Mouse (Mus musculus) left cerebral cortex, adult 2 months (tissue): Measurements from ENCODE around the gene Acbd3. TPM values are rescaled to one million over a fixed set of nuclear protein-coding genes. Genes with fewer than 3 reads are reported as not detected.
A peak's percentile ranks its signal among the peaks of the same experiment; 100 is the strongest.

Experiments used
- DNase-seq, 2 experiments: peaks; one replicate each; pipeline ENCODE4 v3.0.0; 2021 to 2022; ENCODE audit warnings: low spot score in 2 of 2, mixed read lengths in 1 of 2; ENCODE audit errors: extremely low spot score in 1 of 2
- H3K27ac ChIP-seq: fragments of 200-600 bp; 2 replicates; pipeline ENCODE4 v1.8.1; 2022
- H3K4me3 ChIP-seq: fragments of 200-600 bp; 2 replicates; pipeline ENCODE4 v1.8.1; 2022
- CTCF ChIP-seq: fragments of 200-600 bp; IDR thresholded peaks from 2 replicates; pipeline ENCODE4 v1.8.1; 2022; ENCODE audit warnings: antibody characterized with exemption, mild to moderate bottlenecking, moderate library complexity
- intact Hi-C: fragments of 180-260 bp; cut with DNase I; formaldehyde crosslinking; loops from one replicate; pipeline ENCODE4 v1.15.1; 2025
- total RNA-seq, 2 experiments: library from RNA; stranded (reverse); gene quantifications; 2 replicates each; pipeline ENCODE4 v1.2.3; 2021

Acbd3 gene
- total RNA-seq, 2 experiments from 2014 or later: 35.0 to 35.3 TPM

- intact Hi-C loops: loop anchor here (5.0 kb wide), 1 partner anchor 90 kb away; the partner anchor contains the start of gene H3f3a
These were observed 3.2 kb upstream of the Acbd3 start for GRCm38 (mm10) chr1:180722608-180723007.

GRCm38 (mm10) chr1:180723701-180724238, 2.1 kb upstream of the Acbd3 start:
- no peak overlapping the region for H3K27ac ChIP-seq
- H3K4me3 ChIP-seq: no peak overlapping the region
- intact Hi-C loops: loop anchor here (5.0 kb wide), 1 partner anchor 89 kb away; the partner anchor contains the start of gene H3f3a
- DNase-seq: no peak
- TF ChIP-seq CTCF: no peak

More at GRCm38 (mm10) chr1:180722608-180723007, 3.2 kb upstream of the Acbd3 start:
- no peak for DNase-seq
- H3K27ac ChIP-seq: no peak overlapping the region
- TF ChIP-seq CTCF: no peak
- H3K4me3 ChIP-seq: no peak overlapping the region

GRCm38 (mm10) chr1:180726183-180726582, 340 bp downstream of the Acbd3 start:
- Histone ChIP-seq H3K27ac (peak overlapping the region; percentile 81), H3K4me3 (peak overlapping the region; percentile 100)
- TF ChIP-seq CTCF: no peak; the same call in 1 of the 2 replicates
- intact Hi-C loops: no loop called here
- no peak for DNase-seq

- no peak for TF ChIP-seq CTCF
- DNase-seq: no peak
- Histone ChIP-seq H3K4me3 (no peak overlapping the region), H3K27ac (no peak overlapping the region)
- intact Hi-C loops: no loop called here
These were observed 3.4 kb downstream of the Acbd3 start for GRCm38 (mm10) chr1:180729231-180729630.

- Histone ChIP-seq H3K4me3 (no peak overlapping the region), H3K27ac (no peak overlapping the region)
- intact Hi-C loops: loop anchor here (5.0 kb wide), 1 partner anchor 161 kb away; no protein-coding TSS in a partner anchor
- no peak for DNase-seq
- TF ChIP-seq CTCF: no peak
These were observed 22.0 kb downstream of the Acbd3 start for GRCm38 (mm10) chr1:180747827-180748226.

- H3K27ac ChIP-seq: no peak overlapping the region
- no peak overlapping the region for H3K4me3 ChIP-seq
- no peak for TF ChIP-seq CTCF
These were observed 26.3 kb downstream of the Acbd3 start for GRCm38 (mm10) chr1:180752115-180752514.

GRCm38 (mm10) chr1:180754376-180754775, 28.5 kb downstream of the Acbd3 start:
- no peak overlapping the region for H3K4me3 ChIP-seq
- DNase-seq: no peak
- no peak overlapping the region for H3K27ac ChIP-seq
- intact Hi-C loops: no loop called here
- no peak for TF ChIP-seq CTCF

More at GRCm38 (mm10) chr1:180752115-180752514, 26.3 kb downstream of the Acbd3 start:
- intact Hi-C loops: no loop called here
- no peak for DNase-seq

- H3K4me3 ChIP-seq: no peak overlapping the region
- H3K27ac ChIP-seq: no peak overlapping the region
- no peak for TF ChIP-seq CTCF
- no peak for DNase-seq
- intact Hi-C loops: no loop called here
These were observed 30.9 kb downstream of the Acbd3 start for GRCm38 (mm10) chr1:180756711-180757110.

- no peak overlapping the region for H3K27ac ChIP-seq
- intact Hi-C loops: no loop called here
- TF ChIP-seq CTCF: no peak
- DNase-seq: no peak
- no peak overlapping the region for H3K4me3 ChIP-seq
These were observed 31.6 kb downstream of the Acbd3 start for GRCm38 (mm10) chr1:180757252-180757955.

- intact Hi-C loops: no loop called here
These were observed 32.2 kb downstream of the Acbd3 start for GRCm38 (mm10) chr1:180757956-180758520.

GRCm38 (mm10) chr1:180762180-180762579, 36.3 kb downstream of the Acbd3 start:
- no peak overlapping the region for H3K4me3 ChIP-seq
- DNase-seq: no peak
- no peak overlapping the region for H3K27ac ChIP-seq
- intact Hi-C loops: loop anchor here (5.0 kb wide), 1 partner anchor 585 kb away; no protein-coding TSS in a partner anchor
- TF ChIP-seq CTCF: no peak

More at GRCm38 (mm10) chr1:180757956-180758520, 32.2 kb downstream of the Acbd3 start:
- no peak for TF ChIP-seq CTCF
- no peak overlapping the region for H3K27ac ChIP-seq
- DNase-seq: no peak
- no peak overlapping the region for H3K4me3 ChIP-seq

GRCm38 (mm10) chr1:180762679-180763078, 36.8 kb downstream of the Acbd3 start:
- Histone ChIP-seq H3K4me3 (no peak overlapping the region), H3K27ac (no peak overlapping the region)
- intact Hi-C loops: loop anchor here (5.0 kb wide), 1 partner anchor 585 kb away; no protein-coding TSS in a partner anchor
- no peak for DNase-seq
- TF ChIP-seq CTCF: no peak
